Mouse (Mus musculus): ENCODE measurements around the gene Apbb1ip. TPM values are rescaled to one million over a fixed set of nuclear protein-coding genes. Genes with fewer than 3 reads are reported as not detected.
A peak's percentile ranks its signal among the peaks of the same experiment; 100 is the strongest.

Apbb1ip gene
- total and polyA plus RNA-seq, 2 experiments from 2014 or later, result 1.6 to 5.3 TPM

GRCm38 (mm10) chr2:22761103-22761521, 12.8 kb upstream of the Apbb1ip start:
- Histone ChIP-seq H3K4me2 (ENCODE audit: low read depth, low read length) (no peak overlapping the region), H3K27ac (ENCODE audit: low read depth) (no peak overlapping the region), H3K4me1 (ENCODE audit: control insufficient read depth, insufficient read depth) (no peaks in the 10 kb centered on the region), H3K9me3 (replicated peaks; ENCODE audit: control insufficient read depth, low read length) (no peaks in the 10 kb centered on the region), H3K4me3 (ENCODE audit: low read depth, low read length) (no peak overlapping the region), H3K27me3 (ENCODE audit: control insufficient read depth, insufficient read depth, low read length) (no peaks in the 10 kb centered on the region), H3K36me3 (replicated peaks; ENCODE audit: control insufficient read depth, insufficient read depth, low read length) (no peaks in the 10 kb centered on the region), H3K9ac (replicated peaks; ENCODE audit: low read depth, low read length) (no peak overlapping the region)
- DNase-seq (ENCODE audit: low spot score) (no peak), ATAC-seq (ENCODE audit: insufficient read depth, low read depth) (no peak)
- WGBS, result 38% methylated on average over 7 of the region's 7 CpGs
- TF ChIP-seq CTCF (IDR thresholded peaks at IDR 0.05; ENCODE audit: low read depth), result no peak

GRCm38 (mm10) chr2:22764774-22765387, 9.0 kb upstream of the Apbb1ip start:
- no peaks in the 10 kb centered on the region for H3K4me1 ChIP-seq (ENCODE audit: control insufficient read depth, insufficient read depth)
- DNase-seq (ENCODE audit: low spot score) (no peak), ATAC-seq (ENCODE audit: insufficient read depth, low read depth) (no peak)
- no peaks in the 10 kb centered on the region for H3K27me3 ChIP-seq (ENCODE audit: control insufficient read depth, insufficient read depth, low read length)
- H3K36me3 ChIP-seq (replicated peaks; ENCODE audit: control insufficient read depth, insufficient read depth, low read length), result no peaks in the 10 kb centered on the region
- no peak overlapping the region for H3K4me2 ChIP-seq (ENCODE audit: low read depth, low read length)
- H3K4me3 ChIP-seq (ENCODE audit: low read depth, low read length), result no peak overlapping the region
- TF ChIP-seq EP300 (IDR thresholded peaks at IDR 0.05; ENCODE audit: low read depth) (no peak), CTCF (IDR thresholded peaks at IDR 0.05; ENCODE audit: low read depth) (no peak)
- WGBS, result 72% methylated on average over 5 of the region's 5 CpGs
- no peak overlapping the region for H3K9ac ChIP-seq (replicated peaks; ENCODE audit: low read depth, low read length)
- no peaks in the 10 kb centered on the region for H3K9me3 ChIP-seq (replicated peaks; ENCODE audit: control insufficient read depth, low read length)
- no peak overlapping the region for H3K27ac ChIP-seq (ENCODE audit: low read depth)

- Histone ChIP-seq H3K36me3 (replicated peaks; ENCODE audit: control insufficient read depth, insufficient read depth, low read length) (no peaks in the 10 kb centered on the region), H3K9ac (replicated peaks; ENCODE audit: low read depth, low read length) (no peak overlapping the region), H3K27me3 (ENCODE audit: control insufficient read depth, insufficient read depth, low read length) (no peaks in the 10 kb centered on the region), H3K4me1 (ENCODE audit: control insufficient read depth, insufficient read depth) (no peaks in the 10 kb centered on the region), H3K9me3 (replicated peaks; ENCODE audit: control insufficient read depth, low read length) (no peaks in the 10 kb centered on the region), H3K4me2 (ENCODE audit: low read depth, low read length) (no peak overlapping the region), H3K4me3 (ENCODE audit: low read depth, low read length) (no peak overlapping the region), H3K27ac (ENCODE audit: low read depth) (no peak overlapping the region)
- ATAC-seq (ENCODE audit: insufficient read depth, low read depth) (no peak; the same call in 1 of the 2 replicates), DNase-seq (ENCODE audit: low spot score) (no peak)
- TF ChIP-seq EP300 (IDR thresholded peaks at IDR 0.05; ENCODE audit: low read depth) (no peak), CTCF (IDR thresholded peaks at IDR 0.05; ENCODE audit: low read depth) (no peak)
Observed at GRCm38 (mm10) chr2:22771311-22771710, 2.6 kb upstream of the Apbb1ip start.

- 2% methylated on average over 28 of the region's 28 CpGs for WGBS
Observed at GRCm38 (mm10) chr2:22774181-22774751, 372 bp downstream of the Apbb1ip start.

GRCm38 (mm10) chr2:22775213-22775612, 1.3 kb downstream of the Apbb1ip start:
- no peak for ATAC-seq (ENCODE audit: insufficient read depth, low read depth)
- Histone ChIP-seq H3K4me2 (ENCODE audit: low read depth, low read length) (peak overlapping the region; percentile 73), H3K4me1 (ENCODE audit: control insufficient read depth, insufficient read depth) (no peaks in the 10 kb centered on the region), H3K9me3 (replicated peaks; ENCODE audit: control insufficient read depth, low read length) (no peaks in the 10 kb centered on the region), H3K4me3 (ENCODE audit: low read depth, low read length) (peak overlapping the region; percentile 51; the same call in 1 of the 2 replicates), H3K9ac (replicated peaks; ENCODE audit: low read depth, low read length) (no peak overlapping the region; the same call in 1 of the 2 replicates), H3K36me3 (replicated peaks; ENCODE audit: control insufficient read depth, insufficient read depth, low read length) (no peaks in the 10 kb centered on the region), H3K27me3 (ENCODE audit: control insufficient read depth, insufficient read depth, low read length) (no peaks in the 10 kb centered on the region), H3K27ac (ENCODE audit: low read depth) (peak overlapping the region; percentile 60; the same call in 1 of the 2 replicates)
- DNase-seq (ENCODE audit: low spot score), result no peak
- WGBS, result 39% methylated on average over 8 of the region's 8 CpGs
- TF ChIP-seq CTCF (IDR thresholded peaks at IDR 0.05; ENCODE audit: low read depth) (no peak), EP300 (IDR thresholded peaks at IDR 0.05; ENCODE audit: low read depth) (no peak)

More at GRCm38 (mm10) chr2:22774181-22774751, 372 bp downstream of the Apbb1ip start:
- Histone ChIP-seq H3K36me3 (replicated peaks; ENCODE audit: control insufficient read depth, insufficient read depth, low read length) (no peaks in the 10 kb centered on the region), H3K9ac (replicated peaks; ENCODE audit: low read depth, low read length) (peak overlapping the region; percentile 50; the same call in 1 of the 2 replicates), H3K4me1 (ENCODE audit: control insufficient read depth, insufficient read depth) (no peaks in the 10 kb centered on the region), H3K27ac (ENCODE audit: low read depth) (peak overlapping the region; percentile 60; the same call in 1 of the 2 replicates), H3K4me3 (ENCODE audit: low read depth, low read length) (peak overlapping the region; percentile 51), H3K9me3 (replicated peaks; ENCODE audit: control insufficient read depth, low read length) (no peaks in the 10 kb centered on the region), H3K27me3 (ENCODE audit: control insufficient read depth, insufficient read depth, low read length) (no peaks in the 10 kb centered on the region), H3K4me2 (ENCODE audit: low read depth, low read length) (peak overlapping the region; percentile 73)
- TF ChIP-seq EP300 (IDR thresholded peaks at IDR 0.05; ENCODE audit: low read depth) (no peak), CTCF (IDR thresholded peaks at IDR 0.05; ENCODE audit: low read depth) (no peak)
- ATAC-seq (ENCODE audit: insufficient read depth, low read depth), result peak; percentile 62
- peak; percentile 16 for DNase-seq (ENCODE audit: low spot score)

Measured in heart, postnatal 0 days (tissue).